Mouse (Mus musculus) Muller cell, postnatal 12 days (primary cell): ENCODE data around the gene Ubtd2.

Experiments used
- DNase-seq: peaks from one replicate; pipeline ENCODE4 v3.0.0-alpha.2; 2015; ENCODE audit errors: inconsistent ontology term

Ubtd2 gene

GRCm38 (mm10) chr11:32518770-32519169, 63.6 kb downstream of the Ubtd2 start:
- DNase-seq: no peak

- DNase-seq: no peak
Measured at GRCm38 (mm10) chr11:32519354-32519753, 64.2 kb downstream of the Ubtd2 start.

GRCm38 (mm10) chr11:32521246-32521645, 66.1 kb downstream of the Ubtd2 start:
- DNase-seq: no peak

- DNase-seq: no peak
Measured at GRCm38 (mm10) chr11:32524122-32524920, 69.2 kb downstream of the Ubtd2 start.

GRCm38 (mm10) chr11:32527006-32527405, 71.8 kb downstream of the Ubtd2 start:
- no peak for DNase-seq

GRCm38 (mm10) chr11:32530151-32530550, 75.0 kb downstream of the Ubtd2 start:
- DNase-seq: no peak

- peak; percentile 26 for DNase-seq
Measured at GRCm38 (mm10) chr11:32531871-32532764, 76.9 kb downstream of the Ubtd2 start, which contains the start of gene Efcab9. Gene Efcab9 (minus strand): TSS chr11:32532081.

- peak; percentile 95 for DNase-seq
Measured at GRCm38 (mm10) chr11:32532765-32533481, 77.8 kb downstream of the Ubtd2 start, which contains the start of gene Stk10. Gene Stk10 (plus strand): TSS chr11:32533305.

GRCm38 (mm10) chr11:32533482-32534261, 78.5 kb downstream of the Ubtd2 start:
- peak; percentile 70 for DNase-seq

GRCm38 (mm10) chr11:32534453-32535075, 79.4 kb downstream of the Ubtd2 start:
- no peak for DNase-seq

- DNase-seq: no peak
Measured at GRCm38 (mm10) chr11:32535646-32536045, 80.5 kb downstream of the Ubtd2 start.

- peak; percentile 90 for DNase-seq
Measured at GRCm38 (mm10) chr11:32536954-32537353, 81.8 kb downstream of the Ubtd2 start.

- DNase-seq: no peak
Measured at GRCm38 (mm10) chr11:32538435-32538834, 83.3 kb downstream of the Ubtd2 start.

GRCm38 (mm10) chr11:32538846-32539245, 83.7 kb downstream of the Ubtd2 start:
- DNase-seq: no peak

GRCm38 (mm10) chr11:32539717-32540116, 84.5 kb downstream of the Ubtd2 start:
- no peak for DNase-seq

GRCm38 (mm10) chr11:32540463-32540862, 85.3 kb downstream of the Ubtd2 start:
- DNase-seq: no peak

- no peak for DNase-seq
Measured at GRCm38 (mm10) chr11:32542181-32542580, 87.0 kb downstream of the Ubtd2 start.

GRCm38 (mm10) chr11:32542687-32543411, 87.7 kb downstream of the Ubtd2 start:
- DNase-seq: no peak

- DNase-seq: no peak
Measured at GRCm38 (mm10) chr11:32544041-32544440, 88.9 kb downstream of the Ubtd2 start.

- no peak for DNase-seq
Measured at GRCm38 (mm10) chr11:32544497-32544896, 89.3 kb downstream of the Ubtd2 start.
